Mouse (Mus musculus): ENCODE measurements at regions not wholly inside any gene's neighbourhood (a gene's known extent, or its start where the extent isn't known, plus 50 kb on each side); places are given as distances from the start of the nearest gene placed in this dataset.

GRCm38 (mm10) chr8:78050768-78051167 is 162.3 kb upstream of the Ttc29 start:
- Histone ChIP-seq H3K4me3 (replicated peaks) (no peak overlapping the region), H3K9me3 (no peaks in the 10 kb centered on the region), H3K4me1 (replicated peaks) (peaks cover 9% of the 10 kb centered on the region), H3K36me3 (no peaks in the 10 kb centered on the region), H3K27me3 (no peaks in the 10 kb centered on the region), H3K27ac (no peak overlapping the region), H3K9ac (replicated peaks) (no peak overlapping the region), H3K4me2 (no peak overlapping the region)
- no peak for ATAC-seq (ENCODE audit: insufficient number of reproducible peaks, insufficient read depth, low FRiP score, low TSS enrichment, low read depth)
- WGBS: 69% methylated on average over 3 of the region's 3 CpGs

- no peak overlapping the region for H3K4me3 ChIP-seq (replicated peaks)
- H3K4me1 ChIP-seq (replicated peaks): peaks cover 9% of the 10 kb centered on the region
- no peaks in the 10 kb centered on the region for H3K36me3 ChIP-seq
- no peak overlapping the region for H3K9ac ChIP-seq (replicated peaks)
- peak overlapping the region; percentile 19; the same call in 1 of the 2 replicates for H3K4me2 ChIP-seq
- ATAC-seq (ENCODE audit: insufficient number of reproducible peaks, insufficient read depth, low FRiP score, low TSS enrichment, low read depth): no peak
- H3K9me3 ChIP-seq: no peaks in the 10 kb centered on the region
- no peak overlapping the region for H3K27ac ChIP-seq
- 12% methylated on average over 5 of the region's 5 CpGs for WGBS
- H3K27me3 ChIP-seq: no peaks in the 10 kb centered on the region
Observed at GRCm38 (mm10) chr8:78054435-78054834, 158.7 kb upstream of the Ttc29 start.

GRCm38 (mm10) chr8:78054920-78055319 is 158.2 kb upstream of the Ttc29 start:
- H3K36me3 ChIP-seq: no peaks in the 10 kb centered on the region
- H3K27ac ChIP-seq: no peak overlapping the region
- no peak for ATAC-seq (ENCODE audit: insufficient number of reproducible peaks, insufficient read depth, low FRiP score, low TSS enrichment, low read depth)
- no peak overlapping the region for H3K4me3 ChIP-seq (replicated peaks)
- peaks cover 9% of the 10 kb centered on the region for H3K4me1 ChIP-seq (replicated peaks)
- H3K9me3 ChIP-seq: no peaks in the 10 kb centered on the region
- no peaks in the 10 kb centered on the region for H3K27me3 ChIP-seq
- H3K9ac ChIP-seq (replicated peaks): no peak overlapping the region
- H3K4me2 ChIP-seq: no peak overlapping the region
- 10% methylated on average over 8 of the region's 8 CpGs for WGBS

GRCm38 (mm10) chr8:78055531-78055930 is 157.6 kb upstream of the Ttc29 start:
- no peak overlapping the region for H3K4me2 ChIP-seq
- H3K27me3 ChIP-seq: no peaks in the 10 kb centered on the region
- 61% methylated on average over 3 of the region's 3 CpGs for WGBS
- H3K4me1 ChIP-seq (replicated peaks): peaks cover 9% of the 10 kb centered on the region
- H3K36me3 ChIP-seq: no peaks in the 10 kb centered on the region
- no peak overlapping the region for H3K4me3 ChIP-seq (replicated peaks)
- no peak for ATAC-seq (ENCODE audit: insufficient number of reproducible peaks, insufficient read depth, low FRiP score, low TSS enrichment, low read depth)
- no peak overlapping the region for H3K27ac ChIP-seq
- H3K9ac ChIP-seq (replicated peaks): no peak overlapping the region
- H3K9me3 ChIP-seq: no peaks in the 10 kb centered on the region

- WGBS: 76% methylated on average over 4 of the region's 4 CpGs
- no peak for ATAC-seq (ENCODE audit: insufficient number of reproducible peaks, insufficient read depth, low FRiP score, low TSS enrichment, low read depth)
- Histone ChIP-seq H3K9ac (replicated peaks) (no peak overlapping the region), H3K27ac (no peak overlapping the region), H3K4me1 (replicated peaks) (peaks cover 9% of the 10 kb centered on the region), H3K4me3 (replicated peaks) (no peak overlapping the region), H3K4me2 (no peak overlapping the region), H3K9me3 (no peaks in the 10 kb centered on the region), H3K27me3 (no peaks in the 10 kb centered on the region), H3K36me3 (no peaks in the 10 kb centered on the region)
Observed at GRCm38 (mm10) chr8:78057357-78057756, 155.7 kb upstream of the Ttc29 start.

GRCm38 (mm10) chr8:78061827-78062719 is 151.0 kb upstream of the Ttc29 start:
- Histone ChIP-seq H3K27me3 (0 out of 2 replicates have a peak, but pooled peaks cover 3% of the 10 kb centered on the region), H3K27ac (no peak overlapping the region), H3K9me3 (no peaks in the 10 kb centered on the region), H3K9ac (replicated peaks) (no peak overlapping the region), H3K4me3 (replicated peaks) (no peak overlapping the region), H3K36me3 (no peaks in the 10 kb centered on the region), H3K4me1 (replicated peaks) (peaks cover 10% of the 10 kb centered on the region), H3K4me2 (no peak overlapping the region)
- WGBS: 45% methylated on average over 9 of the region's 9 CpGs
- ATAC-seq (ENCODE audit: insufficient number of reproducible peaks, insufficient read depth, low FRiP score, low TSS enrichment, low read depth): no peak

GRCm38 (mm10) chr8:78063529-78063928 is 149.6 kb upstream of the Ttc29 start:
- no peaks in the 10 kb centered on the region for H3K36me3 ChIP-seq
- no peak for ATAC-seq (ENCODE audit: insufficient number of reproducible peaks, insufficient read depth, low FRiP score, low TSS enrichment, low read depth)
- peak overlapping the region; percentile 60 for H3K4me2 ChIP-seq
- no peaks in the 10 kb centered on the region for H3K9me3 ChIP-seq
- H3K4me1 ChIP-seq (replicated peaks): peaks cover 16% of the 10 kb centered on the region
- H3K4me3 ChIP-seq (replicated peaks): peak overlapping the region; percentile 27
- H3K9ac ChIP-seq (replicated peaks): 0 out of 2 replicates have a peak overlapping the region, but pooled peaks have one; percentile 23
- WGBS: 6% methylated on average over 13 of the region's 13 CpGs
- H3K27ac ChIP-seq: no peak overlapping the region
- peaks cover 12% of the 10 kb centered on the region; the same call in 1 of the 2 replicates for H3K27me3 ChIP-seq

GRCm38 (mm10) chr8:78064161-78064560 is 148.9 kb upstream of the Ttc29 start:
- peak overlapping the region; percentile 60 for H3K4me2 ChIP-seq
- H3K4me1 ChIP-seq (replicated peaks): peaks cover 22% of the 10 kb centered on the region
- H3K4me3 ChIP-seq (replicated peaks): peak overlapping the region; percentile 27
- no peaks in the 10 kb centered on the region for H3K36me3 ChIP-seq
- 34% methylated on average over 13 of the region's 13 CpGs for WGBS
- no peak for ATAC-seq (ENCODE audit: insufficient number of reproducible peaks, insufficient read depth, low FRiP score, low TSS enrichment, low read depth)
- peaks cover 12% of the 10 kb centered on the region; the same call in 1 of the 2 replicates for H3K27me3 ChIP-seq
- H3K27ac ChIP-seq: no peak overlapping the region
- H3K9ac ChIP-seq (replicated peaks): no peak overlapping the region
- H3K9me3 ChIP-seq: no peaks in the 10 kb centered on the region

- peaks cover 12% of the 10 kb centered on the region; the same call in 1 of the 2 replicates for H3K27me3 ChIP-seq
Observed at GRCm38 (mm10) chr8:78065890-78066493, 147.1 kb upstream of the Ttc29 start.

GRCm38 (mm10) chr8:78068087-78068910 is 144.8 kb upstream of the Ttc29 start:
- Histone ChIP-seq H3K36me3 (no peaks in the 10 kb centered on the region), H3K9ac (replicated peaks) (no peak overlapping the region), H3K4me1 (replicated peaks) (peaks cover 31% of the 10 kb centered on the region), H3K27me3 (peaks cover 12% of the 10 kb centered on the region; the same call in 1 of the 2 replicates), H3K9me3 (no peaks in the 10 kb centered on the region), H3K27ac (no peak overlapping the region), H3K4me2 (0 out of 2 replicates have a peak overlapping the region, but pooled peaks have one; percentile 4), H3K4me3 (replicated peaks) (no peak overlapping the region)
- WGBS: 13% methylated on average over 13 of the region's 13 CpGs
- no peak for ATAC-seq (ENCODE audit: insufficient number of reproducible peaks, insufficient read depth, low FRiP score, low TSS enrichment, low read depth)

More at GRCm38 (mm10) chr8:78065890-78066493, 147.1 kb upstream of the Ttc29 start:
- Histone ChIP-seq H3K27ac (no peak overlapping the region), H3K4me2 (no peak overlapping the region), H3K4me1 (replicated peaks) (peaks cover 22% of the 10 kb centered on the region), H3K9me3 (no peaks in the 10 kb centered on the region), H3K9ac (replicated peaks) (no peak overlapping the region), H3K4me3 (replicated peaks) (no peak overlapping the region), H3K36me3 (no peaks in the 10 kb centered on the region)
- no peak for ATAC-seq (ENCODE audit: insufficient number of reproducible peaks, insufficient read depth, low FRiP score, low TSS enrichment, low read depth)
- WGBS: 25% methylated on average over 10 of the region's 10 CpGs

- 85% methylated on average over 7 of the region's 7 CpGs for WGBS
Observed at GRCm38 (mm10) chr8:78073821-78074220, 139.3 kb upstream of the Ttc29 start.

More at GRCm38 (mm10) chr8:78073821-78074220, 139.3 kb upstream of the Ttc29 start:
- Histone ChIP-seq H3K9ac (replicated peaks) (no peak overlapping the region), H3K4me2 (no peak overlapping the region), H3K4me1 (replicated peaks) (peaks cover 27% of the 10 kb centered on the region), H3K27me3 (no peaks in the 10 kb centered on the region), H3K4me3 (replicated peaks) (no peak overlapping the region), H3K27ac (no peak overlapping the region), H3K9me3 (no peaks in the 10 kb centered on the region), H3K36me3 (no peaks in the 10 kb centered on the region)
- no peak for ATAC-seq (ENCODE audit: insufficient number of reproducible peaks, insufficient read depth, low FRiP score, low TSS enrichment, low read depth)
